Mouse (Mus musculus) stomach, postnatal 0 days (tissue): Measurements from ENCODE around the gene Cfap206. TPM values are rescaled to one million over a fixed set of nuclear protein-coding genes. Genes with fewer than 3 reads are reported as not detected.

Source experiments
- ATAC-seq: fragments of 200-750 bp; cut with Nextera tagmentation; 2 replicates; pipeline ENCODE4 v1.8.0; 2017; ENCODE audit not compliant: low FRiP score, low TSS enrichment
- DNase-seq: peaks from one replicate; pipeline ENCODE4 v3.0.0-alpha.2; 2016; ENCODE audit warnings: low spot score
- H3K27ac ChIP-seq: fragments of 300-500 bp; sonication (generic); replicated peaks from 2 replicates; pipeline ENCODE4 v1.5.1; 2014; ENCODE audit warnings: mild to moderate bottlenecking, control low read depth
- H3K27me3 ChIP-seq: fragments of 300-500 bp; sonication (generic); 2 replicates; pipeline ENCODE4 v1.6.1; 2014; ENCODE audit warnings: low read length; ENCODE audit not compliant: control insufficient read depth, insufficient read depth
- H3K36me3 ChIP-seq: fragments of 300-500 bp; sonication (generic); 2 replicates; pipeline ENCODE4 v1.6.1; 2014; ENCODE audit warnings: low read length, mixed read lengths; ENCODE audit not compliant: control insufficient read depth, insufficient read depth
- H3K4me1 ChIP-seq: fragments of 300-500 bp; sonication (generic); replicated peaks from 2 replicates; pipeline ENCODE4 v1.6.1; 2014; ENCODE audit warnings: antibody characterized with exemption; ENCODE audit not compliant: control insufficient read depth, insufficient read depth
- H3K4me2 ChIP-seq: fragments of 300-500 bp; sonication (generic); replicated peaks from 2 replicates; pipeline ENCODE4 v1.6.1; 2014; ENCODE audit warnings: low read depth, mild to moderate bottlenecking, control low read depth, moderate library complexity
- H3K4me3 ChIP-seq: fragments of 300-500 bp; sonication (generic); 2 replicates; pipeline ENCODE4 v1.5.1; 2014; ENCODE audit warnings: low read depth, low read length, control low read depth
- H3K9ac ChIP-seq: fragments of 300-500 bp; sonication (generic); 2 replicates; pipeline ENCODE4 v1.6.1; 2014; ENCODE audit warnings: mild to moderate bottlenecking, low read length, control low read depth, mixed read lengths
- H3K9me3 ChIP-seq: fragments of 300-500 bp; sonication (generic); 2 replicates; pipeline ENCODE4 v1.6.1; 2016; ENCODE audit warnings: low read length; ENCODE audit not compliant: control insufficient read depth
- CTCF ChIP-seq: IDR thresholded peaks from 2 replicates; pipeline ENCODE4 v1.5.1; 2016; ENCODE audit warnings: antibody characterized with exemption, low read depth, mild to moderate bottlenecking, moderate library complexity
- EP300 ChIP-seq: optimal IDR thresholded peaks from 2 replicates; pipeline ENCODE3; 2016; ENCODE audit warnings: antibody characterized with exemption
- WGBS: fragments of 180-500 bp; shearing (Covaris S2); extraction: QIAGEN DNeasy Blood & Tissue Kit; methylation state at CpG from one replicate; pipeline ENCODE4 v1.1.7; 2014; 5-methylcytosine and 5-hydroxymethylcytosine counted together
- polyA plus RNA-seq: library from polyadenylated mRNA; unstranded; fragments of >200 nt; fragmentation: Nextera tagmentation; extraction: Ambion mirVana; gene quantifications from 2 replicates; pipeline ENCODE4 v1.2.1, GENCODE M21; 2015

Cfap206 gene
- polyA plus RNA-seq, 1 experiment from 2014 or later, result 0.59 TPM

DNA sequence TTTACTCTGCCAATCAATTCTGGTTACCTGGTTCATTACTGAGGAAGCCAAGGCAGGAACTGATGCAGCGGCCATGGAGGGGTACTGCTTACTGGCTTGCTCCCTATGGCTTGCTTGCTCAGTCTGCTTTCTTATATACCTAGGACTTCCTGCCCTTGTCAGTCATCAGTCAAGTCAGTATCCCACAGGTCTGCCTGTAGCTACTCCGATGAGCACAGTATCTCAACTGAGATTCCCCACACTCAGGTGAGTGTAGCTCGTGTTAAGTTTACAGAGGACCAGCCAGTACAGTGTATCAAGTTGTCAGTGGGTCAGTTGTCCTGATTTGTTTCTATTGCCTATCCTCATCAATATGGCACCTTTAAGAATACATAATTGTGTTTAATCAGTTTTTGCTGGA, 89.3 kb downstream of the Cfap206 start:
- Histone ChIP-seq H3K4me1 (no peaks in the 10 kb centered on the region), H3K4me3 (no peak overlapping the region), H3K27me3 (no peaks in the 10 kb centered on the region), H3K27ac (no peak overlapping the region), H3K4me2 (no peak overlapping the region), H3K9ac (no peak overlapping the region), H3K36me3 (peaks cover 15% of the 10 kb centered on the region), H3K9me3 (no peaks in the 10 kb centered on the region)
- 98% methylated on average over 3 of the region's 3 CpGs for WGBS
- no peak for TF ChIP-seq EP300
- no peak for TF ChIP-seq CTCF
- ATAC-seq (no peak), DNase-seq (no peak)

GRCm38 (mm10) chr4:34639745-34640364, 90.2 kb downstream of the Cfap206 start:
- Histone ChIP-seq H3K9me3 (no peaks in the 10 kb centered on the region), H3K4me1 (no peaks in the 10 kb centered on the region), H3K27ac (no peak overlapping the region), H3K4me3 (no peak overlapping the region), H3K9ac (no peak overlapping the region), H3K27me3 (no peaks in the 10 kb centered on the region), H3K4me2 (no peak overlapping the region), H3K36me3 (peaks cover 13% of the 10 kb centered on the region)
- ATAC-seq (no peak), DNase-seq (no peak)
- TF ChIP-seq EP300 (no peak), CTCF (no peak)
- WGBS, result 73% methylated on average over 5 of the region's 5 CpGs

Other genes with a start within 250 kb of the Cfap206 start
- gene Akirin2, start 179.3 kb downstream of the Cfap206 start, polyA plus RNA-seq, result 31.8 and 33.1 TPM in 2 replicates
- gene Orc3, start 115.3 kb downstream of the Cfap206 start, polyA plus RNA-seq, result 29.4 TPM in 2 replicates
- gene Rars2, start 115.2 kb downstream of the Cfap206 start, polyA plus RNA-seq, result 41.4 and 43.8 TPM in 2 replicates
- gene Slc35a1, start 42.8 kb downstream of the Cfap206 start, polyA plus RNA-seq, result 37.4 and 39.6 TPM in 2 replicates
- not detected in 2 replicates for gene Gm136, start 26.1 kb upstream of the Cfap206 start, polyA plus RNA-seq
- 43.9 and 46.2 TPM in 2 replicates for gene Smim8, start 48.2 kb upstream of the Cfap206 start, polyA plus RNA-seq
- gene Zfp292, start 152.8 kb upstream of the Cfap206 start, polyA plus RNA-seq, result 5.3 and 5.6 TPM in 2 replicates
- gene Cga, start 163.6 kb upstream of the Cfap206 start, polyA plus RNA-seq, result 0.19 TPM in 1 of 2 replicates, not detected in the other